Mouse (Mus musculus) neural tube, embryonic 14.5 days (tissue): ENCODE measurements around the gene Gm42791. TPM values are rescaled to one million over a fixed set of nuclear protein-coding genes. Genes with fewer than 3 reads are reported as not detected.

ENCODE experiments used
- ATAC-seq: fragments of 200-750 bp; cut with Nextera tagmentation; 2 replicates; pipeline ENCODE4 v1.8.0; 2017; ENCODE audit warnings: low read depth, mild to moderate bottlenecking, moderate TSS enrichment, moderate library complexity
- H3K27ac ChIP-seq: fragments of 300-500 bp; sonication (generic); 2 replicates; pipeline ENCODE4 v1.5.1; 2014; ENCODE audit warnings: low read depth, mild to moderate bottlenecking, control low read depth, low read length, moderate library complexity, mixed read lengths
- H3K27me3 ChIP-seq: fragments of 300-500 bp; sonication (generic); 2 replicates; pipeline ENCODE4 v1.6.1; 2014; ENCODE audit warnings: low read length; ENCODE audit not compliant: control insufficient read depth, insufficient read depth
- H3K36me3 ChIP-seq: fragments of 300-500 bp; sonication (generic); 2 replicates; pipeline ENCODE4 v1.6.1; 2014; ENCODE audit warnings: low read length, mixed read lengths; ENCODE audit not compliant: control insufficient read depth, insufficient read depth
- H3K4me1 ChIP-seq: fragments of 300-500 bp; sonication (generic); 2 replicates; pipeline ENCODE4 v1.6.1; 2014; ENCODE audit warnings: low read length; ENCODE audit not compliant: control insufficient read depth, insufficient read depth
- H3K4me2 ChIP-seq: fragments of 300-500 bp; sonication (generic); 2 replicates; pipeline ENCODE4 v1.6.1; 2014; ENCODE audit warnings: mild to moderate bottlenecking, low read depth, low read length, control low read depth
- H3K4me3 ChIP-seq: fragments of 300-500 bp; sonication (generic); 2 replicates; pipeline ENCODE4 v1.5.1; 2014; ENCODE audit warnings: low read depth, low read length, control low read depth, mixed read lengths
- H3K9ac ChIP-seq: fragments of 300-500 bp; sonication (generic); replicated peaks from 2 replicates; pipeline ENCODE4 v1.6.1; 2014; ENCODE audit warnings: low read depth, mild to moderate bottlenecking, control low read depth, low read length, mixed read lengths
- H3K9me3 ChIP-seq: fragments of 300-500 bp; sonication (generic); 2 replicates; pipeline ENCODE4 v1.6.1; 2016; ENCODE audit warnings: low read length; ENCODE audit not compliant: control insufficient read depth
- WGBS: fragments of 180-500 bp; shearing (Covaris S2); extraction: QIAGEN DNeasy Blood & Tissue Kit; methylation state at CpG from one replicate; pipeline ENCODE4 v1.1.7; 2014; 5-methylcytosine and 5-hydroxymethylcytosine counted together
- polyA plus RNA-seq: library from polyadenylated mRNA; unstranded; fragments of >200 nt; fragmentation: Nextera tagmentation; extraction: Ambion mirVana; gene quantifications from 2 replicates; pipeline ENCODE4 v1.2.1, GENCODE M21; 2014

Gm42791 gene
- polyA plus RNA-seq, 1 experiment from 2014 or later: not detected

DNA sequence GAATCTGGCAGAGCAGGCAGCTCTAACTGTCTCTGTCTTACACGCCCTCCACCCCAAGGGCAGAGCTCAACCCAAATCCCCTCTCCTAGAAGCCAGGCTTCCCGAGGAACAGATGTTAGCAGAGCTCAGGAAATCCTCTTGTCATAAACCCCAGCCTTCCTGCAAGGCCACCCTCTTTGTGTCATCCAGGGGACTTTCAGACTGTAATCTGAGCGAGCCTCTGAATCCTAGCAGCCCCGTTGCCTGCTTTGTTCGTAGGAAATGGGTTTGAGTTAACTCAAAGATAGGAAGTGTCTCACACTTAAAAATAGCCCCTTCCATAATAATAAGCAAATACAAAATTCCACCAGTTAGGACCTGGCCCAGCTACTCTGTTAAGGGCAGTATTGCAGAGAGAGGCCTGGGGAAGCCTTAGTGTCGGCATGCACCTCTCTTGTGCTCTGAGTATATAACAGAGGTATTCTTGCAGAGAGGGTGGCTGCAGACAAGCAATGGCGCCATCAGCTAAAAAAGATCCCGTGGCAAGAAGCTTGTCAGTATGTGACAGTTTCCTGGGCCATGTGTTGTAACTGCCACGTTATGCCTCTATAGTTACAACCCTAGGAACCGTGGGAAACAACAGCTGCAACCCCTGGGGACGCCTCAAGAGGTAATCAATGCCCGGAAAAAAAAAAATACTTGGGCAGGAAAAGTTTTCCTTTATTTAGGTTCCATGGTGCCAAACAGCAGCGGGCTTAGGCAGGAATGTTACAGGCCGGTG, 17.1 kb downstream of the Gm42791 start:
- Histone ChIP-seq H3K4me2 (no peak overlapping the region), H3K4me3 (no peak overlapping the region), H3K9ac (no peak overlapping the region), H3K36me3 (no peaks in the 10 kb centered on the region), H3K27ac (no peak overlapping the region), H3K9me3 (no peaks in the 10 kb centered on the region), H3K27me3 (no peaks in the 10 kb centered on the region), H3K4me1 (no peaks in the 10 kb centered on the region)
- 29% methylated on average over 14 of the region's 14 CpGs for WGBS
- no peak for ATAC-seq

DNA sequence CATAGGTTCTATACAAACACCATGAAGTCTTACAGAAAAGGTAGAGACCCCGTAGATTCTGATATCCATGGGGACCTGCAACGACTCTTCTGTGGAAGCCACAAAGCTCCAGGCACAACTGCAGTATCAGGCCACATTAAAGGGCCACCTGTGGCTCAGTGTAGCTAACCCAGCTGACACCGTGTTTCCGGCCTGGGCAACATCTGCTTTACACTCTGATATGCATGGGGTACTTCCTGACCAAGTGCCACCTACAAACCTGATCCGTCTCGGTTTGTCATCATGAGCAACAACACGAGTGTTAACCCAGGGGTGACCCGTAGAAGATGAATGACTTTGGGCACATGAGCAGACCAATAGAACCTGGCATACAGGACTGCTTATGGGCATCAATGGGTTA, 18.1 kb downstream of the Gm42791 start:
- Histone ChIP-seq H3K4me1 (no peaks in the 10 kb centered on the region), H3K36me3 (no peaks in the 10 kb centered on the region), H3K9me3 (no peaks in the 10 kb centered on the region), H3K4me3 (no peak overlapping the region), H3K4me2 (no peak overlapping the region), H3K9ac (no peak overlapping the region), H3K27me3 (no peaks in the 10 kb centered on the region), H3K27ac (no peak overlapping the region)
- WGBS: 86% methylated on average over 8 of the region's 8 CpGs
- ATAC-seq: no peak

DNA sequence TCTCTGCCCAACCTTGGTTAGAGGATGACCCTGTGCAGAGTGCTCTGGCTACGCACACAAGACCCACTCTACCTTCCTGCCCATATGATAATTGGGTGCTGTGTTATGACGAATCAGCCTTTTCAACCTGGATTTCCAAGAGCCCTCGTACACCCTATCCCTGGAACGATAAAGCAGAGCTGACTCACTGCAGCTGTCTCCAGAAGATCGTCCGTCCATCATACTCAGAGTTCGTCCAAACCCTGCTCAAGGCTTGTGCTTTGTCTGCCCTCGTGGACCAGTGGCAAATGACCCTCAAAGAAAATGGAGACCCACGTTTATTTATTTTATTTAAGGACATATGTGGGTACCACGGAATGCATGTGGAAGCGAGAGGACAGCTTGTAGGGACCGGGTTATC, 19.9 kb downstream of the Gm42791 start:
- no peak for ATAC-seq
- Histone ChIP-seq H3K27me3 (no peaks in the 10 kb centered on the region), H3K27ac (no peak overlapping the region), H3K9ac (no peak overlapping the region), H3K4me1 (no peaks in the 10 kb centered on the region), H3K4me3 (no peak overlapping the region), H3K36me3 (no peaks in the 10 kb centered on the region), H3K9me3 (no peaks in the 10 kb centered on the region), H3K4me2 (no peak overlapping the region)
- WGBS: 93% methylated on average over 12 of the region's 12 CpGs

DNA sequence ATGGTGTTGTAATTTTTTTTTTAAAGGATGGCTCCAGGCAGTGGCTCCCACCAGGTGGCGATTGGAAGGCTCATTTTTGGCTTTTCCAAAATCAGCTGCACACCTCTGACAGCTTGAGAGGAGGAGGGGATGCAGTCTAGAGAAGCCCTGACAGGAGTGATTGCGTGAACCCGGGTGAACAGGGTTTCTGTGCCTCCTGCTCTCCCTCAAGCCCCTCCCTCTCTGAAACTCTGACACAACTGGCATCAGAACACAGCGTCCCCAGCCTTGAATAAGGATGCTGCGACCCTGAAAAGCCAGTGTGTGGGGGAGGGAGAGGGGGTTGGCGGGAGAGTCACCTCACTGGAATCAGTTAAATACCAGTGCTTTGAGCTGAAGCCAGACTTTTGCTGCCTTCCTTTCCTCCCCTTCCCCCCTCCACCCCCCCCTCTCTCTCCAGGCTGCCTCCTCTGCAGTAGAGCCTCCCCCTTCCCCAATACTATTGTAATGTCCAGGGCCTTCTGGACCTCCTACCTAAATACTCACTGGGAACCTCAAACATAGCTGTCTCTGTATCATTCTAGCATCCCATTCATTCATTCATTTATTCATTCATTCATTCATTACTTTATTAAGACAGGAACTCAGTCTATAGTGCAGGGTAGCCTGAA, 21.8 kb downstream of the Gm42791 start:
- Histone ChIP-seq H3K4me3 (no peak overlapping the region), H3K4me1 (no peaks in the 10 kb centered on the region), H3K4me2 (no peak overlapping the region), H3K27ac (no peak overlapping the region), H3K36me3 (no peaks in the 10 kb centered on the region), H3K27me3 (no peaks in the 10 kb centered on the region), H3K9me3 (no peaks in the 10 kb centered on the region), H3K9ac (no peak overlapping the region)
- WGBS: 10% methylated on average over 6 of the region's 6 CpGs
- ATAC-seq: peak; percentile 31; the same call in 1 of the 2 replicates

- no peaks in the 10 kb centered on the region for H3K27me3 ChIP-seq
- no peak overlapping the region for H3K9ac ChIP-seq
- no peak for ATAC-seq
- H3K4me2 ChIP-seq: no peak overlapping the region
- H3K9me3 ChIP-seq: no peaks in the 10 kb centered on the region
- no peak overlapping the region for H3K4me3 ChIP-seq
- no peaks in the 10 kb centered on the region for H3K4me1 ChIP-seq
- no peaks in the 10 kb centered on the region for H3K36me3 ChIP-seq
- 93% methylated on average over 8 of the region's 8 CpGs for WGBS
- no peak overlapping the region for H3K27ac ChIP-seq
Observed at GRCm38 (mm10) chr5:148972167-148972566, 22.8 kb downstream of the Gm42791 start.

DNA sequence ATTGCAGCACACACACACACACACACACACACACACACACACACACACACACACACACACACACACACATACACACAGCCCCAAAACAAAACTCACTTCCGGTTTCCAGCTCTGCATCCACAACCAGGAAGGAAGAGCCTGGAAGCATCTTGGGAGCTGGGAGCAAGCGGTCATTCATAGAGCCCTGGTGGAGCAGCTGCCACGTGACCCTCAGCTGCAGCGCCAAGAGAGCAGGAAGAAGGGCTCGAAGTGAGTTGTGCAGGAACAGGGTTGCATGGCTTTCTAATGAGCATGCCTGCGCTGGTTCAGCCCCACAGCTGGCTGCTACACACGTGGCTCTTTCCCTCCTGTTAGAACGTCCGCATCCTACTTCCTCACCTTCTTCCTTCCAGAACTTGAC, 25.3 kb downstream of the Gm42791 start:
- no peaks in the 10 kb centered on the region for H3K9me3 ChIP-seq
- H3K9ac ChIP-seq: no peak overlapping the region
- H3K36me3 ChIP-seq: no peaks in the 10 kb centered on the region
- no peak overlapping the region for H3K27ac ChIP-seq
- no peak overlapping the region for H3K4me2 ChIP-seq
- no peak for ATAC-seq
- 60% methylated on average over 9 of the region's 9 CpGs for WGBS
- H3K27me3 ChIP-seq: no peaks in the 10 kb centered on the region
- no peak overlapping the region for H3K4me3 ChIP-seq
- H3K4me1 ChIP-seq: peaks cover 4% of the 10 kb centered on the region; the same call in 1 of the 2 replicates

DNA sequence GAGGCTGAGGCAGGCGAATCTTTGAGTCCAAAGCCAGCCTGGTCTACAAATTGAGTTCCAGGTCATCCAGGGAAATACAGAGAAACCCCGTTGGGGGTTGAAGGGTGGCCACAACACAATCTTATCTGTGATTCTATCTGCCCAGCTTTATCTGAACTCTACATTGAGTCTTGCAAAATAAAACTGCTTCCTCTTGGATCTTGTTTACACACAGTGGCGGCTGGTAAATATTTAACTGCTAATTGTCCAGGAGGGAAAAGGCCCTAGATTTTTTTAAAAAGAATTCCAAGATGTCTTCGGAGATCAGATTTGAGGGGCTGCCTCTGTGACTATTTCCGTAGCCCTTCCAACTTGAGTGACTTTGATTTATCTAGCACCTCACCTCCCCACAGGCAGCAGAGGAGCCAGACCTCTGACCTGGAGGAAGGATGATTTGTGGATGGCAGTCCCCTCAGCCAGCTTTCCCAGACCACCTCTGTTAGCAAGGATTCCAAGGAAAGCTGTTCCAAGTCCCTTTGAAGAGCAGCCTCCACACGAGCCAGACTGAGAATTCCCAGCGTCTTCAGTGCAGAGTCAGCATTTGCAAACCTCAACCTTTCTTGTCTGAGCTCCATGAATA, 25.9 kb downstream of the Gm42791 start:
- 62% methylated on average over 7 of the region's 7 CpGs for WGBS
- H3K4me3 ChIP-seq: no peak overlapping the region
- no peak for ATAC-seq
- H3K9me3 ChIP-seq: no peaks in the 10 kb centered on the region
- no peak overlapping the region for H3K4me2 ChIP-seq
- no peak overlapping the region for H3K9ac ChIP-seq
- H3K27ac ChIP-seq: no peak overlapping the region
- H3K27me3 ChIP-seq: no peaks in the 10 kb centered on the region
- H3K36me3 ChIP-seq: no peaks in the 10 kb centered on the region
- peaks cover 4% of the 10 kb centered on the region; the same call in 1 of the 2 replicates for H3K4me1 ChIP-seq

- ATAC-seq: no peak
- no peaks in the 10 kb centered on the region for H3K9me3 ChIP-seq
- no peak overlapping the region for H3K4me3 ChIP-seq
- peaks cover 4% of the 10 kb centered on the region; the same call in 1 of the 2 replicates for H3K4me1 ChIP-seq
- H3K9ac ChIP-seq: no peak overlapping the region
- H3K4me2 ChIP-seq: no peak overlapping the region
- 76% methylated on average over 5 of the region's 5 CpGs for WGBS
- H3K36me3 ChIP-seq: no peaks in the 10 kb centered on the region
- H3K27ac ChIP-seq: no peak overlapping the region
- H3K27me3 ChIP-seq: no peaks in the 10 kb centered on the region
Observed at GRCm38 (mm10) chr5:148968179-148968578, 26.8 kb downstream of the Gm42791 start.

- H3K27ac ChIP-seq: peak overlapping the region; percentile 44; the same call in 1 of the 2 replicates
- H3K9me3 ChIP-seq: no peaks in the 10 kb centered on the region
- no peak overlapping the region for H3K4me3 ChIP-seq
- H3K36me3 ChIP-seq: no peaks in the 10 kb centered on the region
- peaks cover 4% of the 10 kb centered on the region; the same call in 1 of the 2 replicates for H3K4me1 ChIP-seq
- 58% methylated on average over 6 of the region's 6 CpGs for WGBS
- no peaks in the 10 kb centered on the region for H3K27me3 ChIP-seq
- H3K9ac ChIP-seq: no peak overlapping the region
- ATAC-seq: no peak
- no peak overlapping the region for H3K4me2 ChIP-seq
Observed at GRCm38 (mm10) chr5:148966395-148966794, 28.6 kb downstream of the Gm42791 start.
